Mouse (Mus musculus) bone marrow macrophage, adult 2 months (primary cell): ENCODE measurements around the gene Cdc6. TPM values are rescaled to one million over a fixed set of nuclear protein-coding genes. Genes with fewer than 3 reads are reported as not detected.
"Not testable (repeated sequence)": the region's sequence is repeated elsewhere in the genome, so short reads cannot be mapped to it uniquely, and the experiment has no call there.

Experiments used
- H3K27ac ChIP-seq: 2 replicates; pipeline ENCODE4 v1.5.1; 2012; ENCODE audit warnings: low read depth, low read length; ENCODE audit not compliant: insufficient read depth
- H3K4me1 ChIP-seq: 2 replicates; pipeline ENCODE4 v1.6.1; 2012; ENCODE audit warnings: low read length; ENCODE audit not compliant: control insufficient read depth, insufficient read depth
- H3K4me3 ChIP-seq: 2 replicates; pipeline ENCODE4 v1.5.1; 2012; ENCODE audit warnings: mild to moderate bottlenecking, low read length, moderate library complexity; ENCODE audit not compliant: insufficient read depth
- CTCF ChIP-seq: IDR thresholded peaks from 2 replicates; pipeline ENCODE4 v1.5.1; 2012; ENCODE audit warnings: low read depth, mild to moderate bottlenecking, low read length, moderate library complexity
- POLR2A ChIP-seq: IDR thresholded peaks from 2 replicates; pipeline ENCODE4 v1.6.1; 2012; ENCODE audit warnings: mild to moderate bottlenecking, low read depth, low read length, borderline replicate concordance
- polyA plus RNA-seq: library from polyadenylated mRNA; stranded (reverse); fragments of >200 nt; gene quantifications from 2 replicates; pipeline ENCODE4 v1.2.4, GENCODE M21; 2012; ENCODE audit not compliant: missing spikeins, insufficient read depth, insufficient read length

Gene Cdc6
- polyA plus RNA-seq, 1 experiment = 6.9 TPM

- no peak overlapping the region for H3K27ac ChIP-seq
- H3K4me3 ChIP-seq = no peak overlapping the region
- H3K4me1 ChIP-seq = peaks cover 39% of the 10 kb centered on the region
- TF ChIP-seq POLR2A (no peak), CTCF (no peak; the same call in 1 of the 2 replicates)
Measured at GRCm38 (mm10) chr11:98931513-98932292, 24.1 kb downstream of the Cdc6 start.

GRCm38 (mm10) chr11:98932293-98933091 lies 24.9 kb downstream of the Cdc6 start:
- TF ChIP-seq POLR2A = no peak
- no peak for TF ChIP-seq CTCF
- no peak overlapping the region for H3K4me3 ChIP-seq
- no peak overlapping the region for H3K27ac ChIP-seq
- H3K4me1 ChIP-seq = peaks cover 41% of the 10 kb centered on the region

- no peak overlapping the region for H3K4me3 ChIP-seq
- H3K4me1 ChIP-seq = peaks cover 41% of the 10 kb centered on the region
- TF ChIP-seq CTCF (peak; percentile 35), POLR2A (no peak)
- H3K27ac ChIP-seq = no peak overlapping the region
Measured at GRCm38 (mm10) chr11:98933151-98933550, 25.6 kb downstream of the Cdc6 start.

GRCm38 (mm10) chr11:98933847-98934246 lies 26.2 kb downstream of the Cdc6 start:
- peaks cover 44% of the 10 kb centered on the region for H3K4me1 ChIP-seq
- H3K4me3 ChIP-seq, H3K27ac ChIP-seq: not testable (repeated sequence)

GRCm38 (mm10) chr11:98934367-98934766 lies 26.8 kb downstream of the Cdc6 start:
- Histone ChIP-seq H3K27ac (no peak overlapping the region), H3K4me3 (no peak overlapping the region), H3K4me1 (peaks cover 47% of the 10 kb centered on the region)
- TF ChIP-seq CTCF = no peak
- no peak for TF ChIP-seq POLR2A

- Histone ChIP-seq H3K4me1 (peaks cover 48% of the 10 kb centered on the region), H3K4me3 (no peak overlapping the region), H3K27ac (no peak overlapping the region)
- no peak for TF ChIP-seq CTCF
- TF ChIP-seq POLR2A = no peak
Measured at GRCm38 (mm10) chr11:98935123-98935522, 27.5 kb downstream of the Cdc6 start.

- no peak overlapping the region for H3K27ac ChIP-seq
- H3K4me1 ChIP-seq = peaks cover 53% of the 10 kb centered on the region
- TF ChIP-seq CTCF (no peak), POLR2A (no peak)
- H3K4me3 ChIP-seq = no peak overlapping the region
Measured at GRCm38 (mm10) chr11:98936170-98936569, 28.6 kb downstream of the Cdc6 start.

GRCm38 (mm10) chr11:98936606-98937409 lies 29.2 kb downstream of the Cdc6 start:
- TF ChIP-seq CTCF (no peak), POLR2A (no peak)
- Histone ChIP-seq H3K27ac (no peak overlapping the region), H3K4me3 (peak overlapping the region; percentile 74), H3K4me1 (peaks cover 46% of the 10 kb centered on the region)

- TF ChIP-seq POLR2A (no peak), CTCF (no peak)
- H3K4me3 ChIP-seq = peak overlapping the region; percentile 78
- peak overlapping the region; percentile 73 for H3K27ac ChIP-seq
- peaks cover 45% of the 10 kb centered on the region for H3K4me1 ChIP-seq
Measured at GRCm38 (mm10) chr11:98937410-98937913, 29.9 kb downstream of the Cdc6 start.
